Mouse (Mus musculus): ENCODE data around the gene Igsf21.

Gene Igsf21

GRCm38 (mm10) chr4:140147079-140147840 is 99.3 kb downstream of the Igsf21 start:
- DNase-seq (ENCODE audit: low read depth, low spot score), result no peak

DNA sequence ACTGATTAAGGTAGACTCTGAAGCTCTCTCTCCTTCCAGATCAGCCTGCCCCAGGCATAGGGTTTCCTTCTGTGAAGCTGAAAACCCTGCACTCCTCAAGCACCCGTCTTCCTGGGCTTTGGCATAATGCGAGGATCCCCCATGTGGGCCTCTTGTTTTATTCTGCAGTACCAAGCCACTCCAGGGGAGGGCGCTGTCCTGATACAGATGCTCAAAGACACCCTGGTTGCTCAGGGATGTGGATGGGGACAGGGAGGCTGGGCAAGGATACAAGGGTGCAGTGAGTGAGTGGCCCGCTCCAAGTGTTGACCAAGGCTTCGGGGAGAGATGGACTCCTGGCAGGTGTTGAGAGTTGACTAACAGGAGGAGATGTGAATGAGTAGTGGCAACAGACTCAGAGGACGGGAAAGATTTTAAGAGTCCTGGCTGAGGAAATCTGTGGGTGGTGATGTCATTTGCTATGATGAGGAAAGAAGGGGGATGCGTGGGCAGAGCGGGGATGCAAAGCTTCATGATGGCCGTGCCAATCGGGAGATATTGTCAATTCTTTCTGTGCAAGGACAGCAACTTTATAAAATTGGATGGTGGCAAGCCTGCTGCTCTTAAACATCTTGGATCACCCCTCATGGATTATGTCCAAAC is 102.6 kb downstream of the Igsf21 start:
- DNase-seq (ENCODE audit: low read depth, low spot score), result no peak

GRCm38 (mm10) chr4:140143178-140143577 is 103.4 kb downstream of the Igsf21 start:
- no peak for DNase-seq (ENCODE audit: low read depth, low spot score)

- DNase-seq (ENCODE audit: low read depth, low spot score), result no peak
Observed at GRCm38 (mm10) chr4:140140485-140140884, 106.1 kb downstream of the Igsf21 start.

DNA sequence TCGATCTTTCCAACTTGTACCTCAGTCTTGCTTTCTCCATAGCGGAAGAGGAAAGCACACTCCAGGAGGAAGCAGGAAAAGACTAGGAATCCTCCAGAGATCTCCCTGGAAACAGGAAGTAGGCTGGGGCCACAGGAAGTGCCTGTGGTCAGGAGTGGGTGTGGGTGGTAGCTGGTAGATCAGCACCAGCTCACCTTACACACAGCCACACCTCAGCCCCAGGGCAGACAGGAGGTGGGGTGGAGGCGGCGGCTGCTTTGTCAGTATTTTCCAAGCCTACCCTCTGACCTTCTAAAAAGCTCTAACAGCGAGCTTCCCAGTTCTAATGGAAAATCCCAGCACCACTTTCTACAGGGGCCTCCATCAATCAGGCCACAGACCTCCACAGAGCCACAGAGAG is 107.7 kb downstream of the Igsf21 start:
- DNase-seq (ENCODE audit: low read depth, low spot score), result no peak

- DNase-seq (ENCODE audit: low read depth, low spot score), result no peak
Observed at GRCm38 (mm10) chr4:140131625-140132321, 114.8 kb downstream of the Igsf21 start.

DNA sequence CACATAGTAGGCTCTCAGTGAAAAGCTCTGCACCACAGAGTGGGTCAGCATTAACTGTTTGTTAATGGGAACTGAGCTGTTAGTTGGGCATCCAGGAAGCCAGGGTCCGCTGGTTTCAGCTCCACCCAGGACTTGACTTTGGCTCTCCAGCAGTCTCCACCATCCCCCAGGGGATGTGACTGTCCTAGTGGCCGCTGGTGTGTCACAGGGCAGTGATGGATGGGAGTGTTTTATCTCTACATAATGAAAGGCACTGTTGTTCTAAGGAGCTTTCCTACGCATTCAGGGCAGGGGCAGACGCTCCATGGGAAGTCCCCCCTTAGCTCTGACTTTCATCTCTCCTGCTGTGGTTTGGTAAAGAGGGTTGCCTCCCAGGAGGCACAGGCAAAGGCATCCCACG is 115.4 kb downstream of the Igsf21 start:
- no peak for DNase-seq (ENCODE audit: low read depth, low spot score)

GRCm38 (mm10) chr4:140129553-140130275 is 116.9 kb downstream of the Igsf21 start:
- no peak for DNase-seq (ENCODE audit: low read depth, low spot score)

DNA sequence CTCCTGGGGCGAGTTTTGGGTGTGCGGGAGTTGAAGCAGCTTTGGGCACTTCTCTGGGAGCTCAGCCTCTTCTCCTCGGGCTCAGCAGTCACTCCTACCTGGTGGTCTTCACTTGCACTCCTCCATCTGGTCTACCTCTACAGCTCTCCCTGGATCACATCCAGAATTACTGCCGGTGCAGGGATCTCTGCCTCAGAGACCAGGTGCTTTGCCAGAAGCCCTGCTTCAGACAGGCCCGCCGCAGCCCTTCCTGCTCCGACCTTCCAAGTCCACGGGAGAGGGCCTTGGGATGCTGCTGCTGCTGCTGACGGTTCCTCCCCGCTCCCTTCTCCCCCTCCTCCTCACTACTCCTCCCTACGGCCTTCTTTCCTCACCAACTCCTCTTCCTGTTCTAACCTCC is 118.5 kb downstream of the Igsf21 start:
- no peak for DNase-seq (ENCODE audit: low read depth, low spot score)

DNA sequence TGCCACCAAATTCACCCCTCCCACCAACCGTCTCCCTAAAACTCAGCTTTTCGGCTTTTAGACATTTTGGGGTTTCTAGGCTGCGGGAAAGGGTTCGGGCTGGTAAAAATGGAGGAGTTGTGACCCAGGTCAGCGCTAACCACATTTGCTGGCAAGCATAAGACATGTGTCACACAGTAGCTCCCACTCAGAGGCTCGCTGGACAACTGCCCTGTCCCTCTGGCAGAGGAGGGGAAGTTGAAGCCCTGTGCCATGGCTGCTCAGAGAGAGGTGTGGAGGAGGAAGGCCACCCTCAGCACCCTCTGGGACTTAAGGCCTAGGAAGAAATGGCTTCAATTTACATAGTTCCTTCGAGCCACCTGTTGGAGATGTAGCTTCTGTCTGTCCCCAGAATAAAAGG is 120.8 kb downstream of the Igsf21 start:
- DNase-seq (ENCODE audit: low read depth, low spot score), result no peak

DNA sequence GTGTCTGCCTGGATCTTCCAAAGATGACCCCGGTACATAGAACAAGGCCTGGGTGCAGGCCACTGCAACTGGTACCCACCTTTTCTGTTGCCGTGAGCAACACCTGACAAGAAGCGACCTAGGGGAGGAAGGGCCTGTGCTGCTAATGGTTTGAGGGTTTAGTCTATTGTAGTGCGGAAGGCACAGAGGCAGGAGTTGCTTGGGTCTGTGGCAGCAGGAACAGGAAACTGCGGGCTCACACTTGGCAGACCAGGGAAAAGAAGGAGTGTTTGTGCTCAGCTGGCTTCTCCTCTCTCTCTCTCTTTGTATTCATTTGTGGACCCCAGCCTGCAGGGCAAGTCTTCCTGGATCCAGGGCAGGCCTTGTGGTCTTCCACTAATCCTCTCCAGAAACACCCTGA is 124.0 kb downstream of the Igsf21 start:
- DNase-seq (ENCODE audit: low read depth, low spot score), result no peak

DNA sequence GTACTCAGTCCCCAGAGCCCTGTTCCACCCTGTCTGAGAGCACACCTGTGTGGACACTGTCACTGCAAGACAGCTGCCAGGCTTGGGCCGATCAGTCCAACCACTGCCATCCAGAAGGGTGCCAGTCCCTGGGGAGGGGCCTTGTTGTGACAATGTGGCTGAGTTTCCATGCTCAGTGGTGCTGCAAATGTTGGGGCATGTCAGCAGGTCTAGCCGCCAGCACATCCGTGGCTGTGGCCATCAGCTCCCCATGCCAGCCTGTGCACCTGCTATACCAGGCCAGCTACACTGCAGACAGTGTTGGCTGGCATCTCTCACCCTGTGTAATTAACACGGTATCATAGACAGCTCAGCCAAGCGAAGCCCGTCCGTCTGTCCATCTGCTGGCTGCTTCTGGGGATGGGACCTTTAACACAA is 129.3 kb downstream of the Igsf21 start:
- DNase-seq (ENCODE audit: low read depth, low spot score), result no peak

DNA sequence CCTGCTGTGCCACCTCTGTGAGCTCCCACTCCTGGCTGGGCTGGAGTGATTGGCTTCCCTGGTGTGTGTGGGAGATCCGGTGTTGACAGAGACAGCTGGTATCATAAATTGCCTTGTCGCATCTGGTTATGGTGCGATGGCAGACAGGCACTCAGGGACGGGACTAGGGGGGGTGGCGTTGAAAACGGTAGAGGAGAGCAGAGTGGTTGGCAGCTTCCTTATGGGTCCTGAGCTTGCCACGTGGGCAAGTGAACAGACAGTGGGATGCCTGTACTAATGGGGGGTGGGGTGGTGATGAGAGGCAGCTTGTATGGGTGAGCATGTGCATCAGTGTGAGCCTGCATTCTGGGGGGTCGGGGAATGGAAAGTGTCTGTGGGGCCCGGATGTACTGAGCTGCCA is 130.8 kb downstream of the Igsf21 start:
- DNase-seq (ENCODE audit: low read depth, low spot score), result no peak

GRCm38 (mm10) chr4:140115053-140115452 is 131.5 kb downstream of the Igsf21 start:
- DNase-seq (ENCODE audit: low read depth, low spot score), result no peak

DNA sequence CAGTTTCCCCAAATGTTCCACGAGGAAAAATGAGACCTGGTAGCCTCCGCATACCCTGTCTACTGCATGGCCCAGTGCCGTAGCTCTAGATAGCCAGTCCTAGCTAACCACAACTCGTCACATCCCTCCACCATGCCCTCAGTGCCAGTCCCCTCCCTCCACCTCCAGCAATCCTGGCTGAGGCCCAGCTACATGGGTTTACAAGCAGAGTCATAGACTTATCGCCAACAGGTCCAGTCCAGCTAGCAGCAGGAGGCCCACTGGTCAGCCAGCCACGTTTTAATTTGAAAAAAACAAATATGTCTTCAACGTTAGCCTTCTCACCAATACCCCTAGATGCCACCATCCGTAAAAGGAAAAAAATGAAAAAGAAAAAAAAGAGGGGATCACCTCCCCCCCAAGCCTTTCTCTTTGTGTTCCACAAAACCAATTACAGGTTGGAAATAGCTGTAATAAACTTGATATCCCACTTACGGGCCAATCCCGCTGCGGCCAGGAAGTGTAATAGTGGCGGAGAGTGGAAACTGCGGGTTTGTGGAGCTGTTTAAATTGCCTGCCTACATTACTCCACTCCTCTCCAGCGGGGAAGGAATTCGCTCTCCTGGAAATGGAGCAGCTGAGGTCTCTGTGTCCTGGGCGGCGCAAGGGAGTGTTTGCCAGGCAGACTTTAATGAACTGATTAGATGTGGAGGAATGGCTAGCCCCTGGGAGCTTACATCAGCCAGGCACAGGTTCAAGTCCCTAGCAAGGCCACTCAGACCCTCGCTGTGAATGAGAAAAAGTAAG is 132.7 kb downstream of the Igsf21 start:
- no peak for DNase-seq (ENCODE audit: low read depth, low spot score)

DNA sequence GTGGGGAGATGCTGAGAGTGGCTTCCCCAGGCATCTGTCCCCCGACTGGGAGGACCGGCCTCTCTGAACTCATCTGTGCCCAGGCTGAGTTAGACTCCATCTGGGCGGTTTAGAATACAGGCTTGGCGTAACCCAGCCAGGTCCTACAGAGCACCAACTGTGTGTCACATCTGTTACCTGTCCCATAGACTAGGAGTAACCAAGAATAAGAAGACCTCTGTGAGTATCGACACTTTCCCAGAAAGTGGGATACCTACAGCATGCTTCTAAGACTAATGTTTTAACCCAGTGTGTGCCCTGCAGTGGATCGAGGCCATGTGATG is 137.0 kb downstream of the Igsf21 start:
- no peak for DNase-seq (ENCODE audit: low read depth, low spot score)

GRCm38 (mm10) chr4:140108871-140109625 is 137.5 kb downstream of the Igsf21 start:
- DNase-seq (ENCODE audit: low read depth, low spot score), result no peak

DNA sequence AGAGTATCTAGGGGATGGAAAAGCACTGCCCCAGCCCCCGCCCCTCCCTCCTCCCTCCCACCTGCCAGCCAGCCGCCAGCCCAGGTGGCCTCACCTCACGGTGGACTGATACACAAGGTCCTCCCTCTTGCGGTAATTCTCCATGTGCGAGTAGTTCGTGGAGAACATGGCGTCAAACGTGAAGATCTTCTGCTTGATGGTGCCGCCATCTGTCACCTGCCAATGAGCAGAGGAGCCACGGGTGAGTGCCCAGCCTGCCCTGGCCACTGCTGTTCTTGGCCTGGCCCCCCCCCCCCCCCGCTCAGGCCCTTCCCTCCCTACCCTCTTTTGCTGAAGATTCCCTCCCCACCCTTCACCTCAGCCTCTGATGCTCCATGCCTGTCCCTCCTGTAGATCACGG is 139.4 kb downstream of the Igsf21 start:
- DNase-seq (ENCODE audit: low read depth, low spot score), result no peak

- DNase-seq (ENCODE audit: low read depth, low spot score), result no peak
Observed at GRCm38 (mm10) chr4:140104795-140105194, 141.8 kb downstream of the Igsf21 start.

- no peak for DNase-seq (ENCODE audit: low read depth, low spot score)
Observed at GRCm38 (mm10) chr4:140103341-140104027, 143.1 kb downstream of the Igsf21 start.

Data from c-Kit-negative CD71-positive TER-119-positive erythroid progenitor cells, embryonic 14.5 days (primary cell).